Mouse (Mus musculus) megakaryocyte-erythroid progenitor cell, adult 5 weeks (primary cell): ENCODE results near the gene Ecsit. TPM values are rescaled to one million over a fixed set of nuclear protein-coding genes. Genes with fewer than 3 reads are reported as not detected.

Source experiments
- polyA plus RNA-seq: library from polyadenylated mRNA; stranded (reverse); fragments of >175 nt; gene quantifications from 2 replicates; pipeline ENCODE4 v1.2.3, GENCODE M21; 2012

Gene Ecsit
- 30.5 and 33.6 TPM in 2 replicates for polyA plus RNA-seq

GRCm38 (mm10) chr9:22085022-22085834, at the start of gene Ecsit:
TSS of gene Ecsit (minus strand) at chr9:22085438.

GRCm38 (mm10) chr9:22116740-22117426, 31.6 kb upstream of the Ecsit start, which contains the start of gene Elof1:
TSS of gene Elof1 (minus strand) at chr9:22117172.

GRCm38 (mm10) chr9:22098993-22099696, 13.9 kb upstream of the Ecsit start, which contains the start of gene Cnn1:
TSS of gene Cnn1 (plus strand) at chr9:22099216.

GRCm38 (mm10) chr9:22070791-22071573, 14.3 kb downstream of the Ecsit start, which contains the start of the genes Gm49318 and Zfp653:
TSS of gene Gm49318 (minus strand) at chr9:22071259.
TSS of gene Zfp653 (minus strand) at chr9:22071376.

GRCm38 (mm10) chr9:22051958-22052254, 33.3 kb downstream of the Ecsit start, which contains the start of gene Elavl3:
TSS of gene Elavl3 (minus strand) at chr9:22052023.

Other genes starting within 250 kb of the Ecsit start
- 1.7 and 3.7 TPM in 2 replicates for gene Angptl8, start 249.9 kb downstream of the Ecsit start, polyA plus RNA-seq
- gene Dock6, start 232.8 kb downstream of the Ecsit start, polyA plus RNA-seq: 3.1 and 4.8 TPM in 2 replicates
- 35.5 and 43.8 TPM in 2 replicates for gene Rab3d, start 167.2 kb downstream of the Ecsit start, polyA plus RNA-seq
- gene Ccdc159, start 158.0 kb downstream of the Ecsit start, polyA plus RNA-seq: 0.26 and 0.54 TPM in 2 replicates
- 28.8 and 33.9 TPM in 2 replicates for gene Tmem205, start 157.9 kb downstream of the Ecsit start, polyA plus RNA-seq
- 1.9 and 2.5 TPM in 2 replicates for gene Plppr2, start 148.4 kb downstream of the Ecsit start, polyA plus RNA-seq
- 5.8 and 8.1 TPM in 2 replicates for gene Swsap1, start 129.7 kb downstream of the Ecsit start, polyA plus RNA-seq
- gene Epor, start 121.9 kb downstream of the Ecsit start, polyA plus RNA-seq: 45.2 and 62.0 TPM in 2 replicates
- gene Rgl3, start 96.0 kb downstream of the Ecsit start, polyA plus RNA-seq: 0.03 and 0.11 TPM in 2 replicates
- not detected in 2 replicates for gene Ccdc151, start 82.8 kb downstream of the Ecsit start, polyA plus RNA-seq
- gene Prkcsh, start 82.6 kb downstream of the Ecsit start, polyA plus RNA-seq: 202 and 244 TPM in 2 replicates
- gene Elavl3, start 33.4 kb downstream of the Ecsit start, polyA plus RNA-seq: 0.02 and 0.03 TPM in 2 replicates
- gene Gm49318, start 14.2 kb downstream of the Ecsit start, polyA plus RNA-seq: not detected in 2 replicates
- gene Zfp653, start 14.1 kb downstream of the Ecsit start, polyA plus RNA-seq: 19.3 and 24.5 TPM in 2 replicates
- 0.06 TPM in 1 of 2 replicates, not detected in the other for gene Cnn1, start 13.8 kb upstream of the Ecsit start, polyA plus RNA-seq
- 75.1 and 88.1 TPM in 2 replicates for gene Elof1, start 31.7 kb upstream of the Ecsit start, polyA plus RNA-seq
- gene Acp5, start 50.3 kb upstream of the Ecsit start, polyA plus RNA-seq: 9.1 and 11.8 TPM in 2 replicates
- 77.0 and 80.8 TPM in 2 replicates for gene Pigyl, start 71.4 kb upstream of the Ecsit start, polyA plus RNA-seq
- gene Zfp872, start 102.7 kb upstream of the Ecsit start, polyA plus RNA-seq: not detected in 2 replicates
- 3.2 and 4.1 TPM in 2 replicates for gene Zfp809, start 140.3 kb upstream of the Ecsit start, polyA plus RNA-seq
- gene Zfp599, start 174.5 kb upstream of the Ecsit start, polyA plus RNA-seq: 0.05 and 0.14 TPM in 2 replicates
- 1.4 and 2.7 TPM in 2 replicates for gene Zfp810, start 222.2 kb upstream of the Ecsit start, polyA plus RNA-seq